Mouse (Mus musculus) frontal cortex, postnatal 25 days (tissue): ENCODE results near the gene Fbxo39.

Experiments
- DNase-seq, 2 experiments: peaks; one replicate each; pipeline ENCODE4 v3.0.0; 2022; ENCODE audit warnings: low spot score in 2 of 2

Fbxo39 gene

GRCm38 (mm10) chr11:72363523-72364240 is 49.4 kb downstream of the Fbxo39 start:
- DNase-seq, result no peak

DNA sequence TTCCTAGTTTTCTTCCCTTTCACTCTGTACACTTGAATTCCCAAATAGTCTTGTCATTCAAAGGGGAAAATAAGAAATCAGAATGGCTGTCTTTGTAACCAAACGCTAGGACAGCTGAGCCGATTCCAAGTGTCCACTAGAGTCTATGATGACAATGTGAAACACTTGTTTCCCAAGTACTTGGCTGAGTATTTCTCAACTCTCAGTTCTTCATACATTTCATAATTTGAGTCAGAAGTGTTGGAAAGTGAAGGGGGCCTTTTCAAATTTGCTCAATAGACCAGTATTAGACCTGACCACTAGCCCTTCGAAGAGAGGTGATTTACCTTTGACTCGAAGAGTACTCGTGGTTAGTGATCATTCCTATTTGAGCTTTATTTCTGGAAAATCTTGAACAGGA is 50.3 kb downstream of the Fbxo39 start:
- no peak for DNase-seq

GRCm38 (mm10) chr11:72366126-72366525 is 51.9 kb downstream of the Fbxo39 start:
- DNase-seq, result no peak

- DNase-seq, result no peak
Measured at GRCm38 (mm10) chr11:72367934-72368674, 53.9 kb downstream of the Fbxo39 start.
